Mouse (Mus musculus): Measurements from ENCODE around the gene Rrbp1. TPM values are rescaled to one million over a fixed set of nuclear protein-coding genes. Genes with fewer than 3 reads are reported as not detected.

Rrbp1 gene
- polyA plus RNA-seq, 1 experiment = 78.1 TPM

DNA sequence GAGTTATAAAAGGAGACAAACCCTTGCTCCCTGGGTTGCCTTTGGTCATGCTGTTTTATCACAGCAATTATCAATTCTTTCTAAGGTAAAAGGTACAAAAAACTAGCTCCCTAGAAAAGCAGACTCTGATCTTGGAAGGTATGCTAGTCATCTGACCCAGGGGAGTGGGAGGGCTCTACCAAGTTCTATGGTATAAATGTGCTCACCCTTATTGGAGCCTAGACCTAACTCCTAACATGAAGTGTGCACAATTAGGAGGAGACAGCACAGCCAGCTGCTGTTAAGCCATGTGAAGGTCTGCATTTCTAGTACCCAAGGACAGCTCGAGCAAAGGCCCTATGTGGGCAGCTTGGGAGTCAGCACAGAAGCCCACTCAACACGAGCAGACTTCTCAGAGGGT is 39.2 kb downstream of the Rrbp1 start:
- H3K4me1 ChIP-seq (ENCODE audit: control insufficient read depth, insufficient read depth, low read length) = no peaks in the 10 kb centered on the region
- no peak overlapping the region for H3K4me3 ChIP-seq (replicated peaks; ENCODE audit: extremely low read depth, low read depth, low read length)
- no peak for DNase-seq
- 81% methylated on average over 2 of the region's 2 CpGs for WGBS
- TF ChIP-seq POLR2A (IDR thresholded peaks at IDR 0.05; ENCODE audit: borderline replicate concordance, extremely low read depth, low read depth, low read length) (no peak), CTCF (IDR thresholded peaks at IDR 0.05; ENCODE audit: insufficient read depth, low read length) (no peak)

DNA sequence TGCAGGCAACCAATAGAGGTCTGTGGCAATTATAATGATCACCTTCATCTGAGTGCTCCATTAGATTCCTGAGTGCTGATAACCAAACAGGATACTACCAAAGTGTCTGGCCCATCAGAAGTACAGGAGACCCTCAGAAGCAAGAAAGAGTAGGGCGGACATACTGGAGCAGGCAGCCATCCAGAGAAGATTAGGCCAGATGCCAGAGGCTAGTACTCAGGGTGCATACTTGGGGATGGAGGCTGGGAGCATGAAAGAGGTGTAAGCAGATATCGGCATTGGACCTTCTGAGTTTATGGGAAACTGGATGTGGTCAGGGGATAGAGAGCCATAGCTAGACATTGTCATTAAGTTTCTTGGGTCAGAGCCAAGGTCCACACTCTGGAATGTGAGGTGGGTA is 40.2 kb downstream of the Rrbp1 start:
- Histone ChIP-seq H3K4me1 (ENCODE audit: control insufficient read depth, insufficient read depth, low read length) (no peaks in the 10 kb centered on the region), H3K4me3 (replicated peaks; ENCODE audit: extremely low read depth, low read depth, low read length) (no peak overlapping the region)
- DNase-seq = no peak
- TF ChIP-seq CTCF (IDR thresholded peaks at IDR 0.05; ENCODE audit: insufficient read depth, low read length) (no peak), POLR2A (IDR thresholded peaks at IDR 0.05; ENCODE audit: borderline replicate concordance, extremely low read depth, low read depth, low read length) (no peak)
- 68% methylated on average over 2 of the region's 2 CpGs for WGBS

DNA sequence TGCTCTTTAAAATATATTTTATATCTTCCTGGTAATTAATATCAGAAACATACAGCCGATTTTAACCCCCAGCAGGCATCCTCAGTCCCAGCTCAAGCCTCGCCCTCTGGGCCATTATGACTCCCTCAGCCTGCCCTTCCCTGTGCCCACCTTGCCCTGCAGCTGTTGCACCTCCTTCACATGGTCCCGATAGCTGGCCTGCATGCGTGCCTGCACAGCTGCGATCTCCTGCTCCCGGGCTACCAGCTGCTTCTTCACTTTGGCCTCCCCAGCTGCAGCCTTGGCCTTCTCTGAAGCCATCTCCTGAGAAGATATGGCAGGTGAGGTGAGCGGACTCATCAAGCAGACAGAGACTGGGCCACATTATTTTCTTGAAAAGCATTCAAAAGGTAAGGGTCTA is 41.8 kb downstream of the Rrbp1 start:
- Histone ChIP-seq H3K4me1 (ENCODE audit: control insufficient read depth, insufficient read depth, low read length) (no peaks in the 10 kb centered on the region), H3K4me3 (replicated peaks; ENCODE audit: extremely low read depth, low read depth, low read length) (no peak overlapping the region)
- TF ChIP-seq POLR2A (IDR thresholded peaks at IDR 0.05; ENCODE audit: borderline replicate concordance, extremely low read depth, low read depth, low read length) (no peak), CTCF (IDR thresholded peaks at IDR 0.05; ENCODE audit: insufficient read depth, low read length) (no peak)

DNA sequence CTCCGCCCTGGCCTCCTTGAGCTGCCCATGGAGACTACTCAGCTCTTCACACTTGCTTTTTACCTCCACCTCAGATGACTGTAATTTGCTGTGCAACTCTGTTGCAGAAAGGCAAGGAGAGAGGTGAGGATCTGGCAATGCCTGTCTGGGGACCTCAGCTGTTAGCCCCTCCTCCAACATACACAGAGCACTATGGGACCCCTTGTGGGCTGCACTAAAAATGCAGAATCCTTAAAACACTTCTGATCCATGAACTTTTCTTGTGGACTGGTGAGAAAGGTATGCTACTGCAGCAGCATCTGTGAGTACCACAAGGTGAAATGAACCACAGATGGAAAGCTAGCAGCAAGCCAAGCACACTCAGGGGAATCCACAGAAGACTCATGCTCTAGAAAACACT is 47.7 kb downstream of the Rrbp1 start:
- TF ChIP-seq POLR2A (IDR thresholded peaks at IDR 0.05; ENCODE audit: borderline replicate concordance, extremely low read depth, low read depth, low read length) (no peak), CTCF (IDR thresholded peaks at IDR 0.05; ENCODE audit: insufficient read depth, low read length) (no peak)

More for the DNA sequence above, 41.8 kb downstream of the Rrbp1 start:
- 92% methylated on average over 7 of the region's 7 CpGs for WGBS
- no peak for DNase-seq

DNA sequence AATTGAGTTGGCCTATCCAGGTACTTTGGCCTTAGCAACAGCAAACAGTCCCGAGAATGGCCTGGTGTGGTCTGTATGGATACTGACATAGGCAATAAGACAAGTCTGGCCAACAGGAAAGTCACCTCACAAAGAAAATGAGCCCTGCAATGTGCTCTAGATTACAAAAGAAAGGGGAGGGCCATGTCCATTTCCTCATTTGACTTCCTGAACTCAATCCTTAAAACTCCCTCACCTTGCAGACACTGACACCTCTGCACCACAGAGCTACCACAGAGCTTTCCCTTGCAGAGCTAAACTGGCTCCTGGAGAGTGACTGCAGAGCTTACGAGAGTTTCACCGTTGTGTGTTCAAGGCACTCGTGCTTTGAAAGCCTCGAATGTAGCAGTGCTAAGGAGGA is 48.9 kb downstream of the Rrbp1 start:
- Histone ChIP-seq H3K4me3 (replicated peaks; ENCODE audit: extremely low read depth, low read depth, low read length) (no peak overlapping the region), H3K4me1 (ENCODE audit: control insufficient read depth, insufficient read depth, low read length) (no peaks in the 10 kb centered on the region)
- DNase-seq = no peak
- no peak for TF ChIP-seq CTCF (IDR thresholded peaks at IDR 0.05; ENCODE audit: insufficient read depth, low read length)
- no peak for TF ChIP-seq POLR2A (IDR thresholded peaks at IDR 0.05; ENCODE audit: borderline replicate concordance, extremely low read depth, low read depth, low read length)
- WGBS = 84% methylated on average over 5 of the region's 5 CpGs

More for the DNA sequence above, 47.7 kb downstream of the Rrbp1 start:
- no peak for DNase-seq
- 100% methylated on average over 1 of the region's 1 CpGs for WGBS
- no peak overlapping the region for H3K4me3 ChIP-seq (replicated peaks; ENCODE audit: extremely low read depth, low read depth, low read length)
- H3K4me1 ChIP-seq (ENCODE audit: control insufficient read depth, insufficient read depth, low read length) = no peaks in the 10 kb centered on the region

DNA sequence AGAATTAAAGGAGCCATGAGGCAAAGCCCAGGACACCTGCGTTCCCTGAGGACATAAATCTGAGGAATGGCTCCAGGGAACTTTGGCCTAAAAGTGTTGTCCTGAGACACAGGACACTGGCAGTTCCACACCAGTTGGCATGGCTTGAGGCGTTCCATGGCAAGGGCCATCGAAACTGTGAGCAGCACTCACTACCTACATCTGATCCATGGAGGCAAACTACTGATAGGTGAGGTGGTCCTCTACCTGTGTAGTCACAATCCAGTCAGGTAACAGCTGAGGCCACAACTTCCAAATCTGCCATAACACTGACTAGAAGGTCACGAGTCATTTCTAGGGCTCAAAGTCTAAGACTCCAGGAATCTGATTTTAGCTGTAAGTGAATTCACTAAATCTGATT is 55.3 kb downstream of the Rrbp1 start:
- WGBS = 94% methylated on average over 4 of the region's 4 CpGs
- Histone ChIP-seq H3K4me3 (replicated peaks; ENCODE audit: extremely low read depth, low read depth, low read length) (no peak overlapping the region), H3K4me1 (ENCODE audit: control insufficient read depth, insufficient read depth, low read length) (peaks cover 4% of the 10 kb centered on the region; the same call in 1 of the 2 replicates)
- TF ChIP-seq POLR2A (IDR thresholded peaks at IDR 0.05; ENCODE audit: borderline replicate concordance, extremely low read depth, low read depth, low read length) = no peak
- no peak for TF ChIP-seq CTCF (IDR thresholded peaks at IDR 0.05; ENCODE audit: insufficient read depth, low read length)
- DNase-seq = no peak

DNA sequence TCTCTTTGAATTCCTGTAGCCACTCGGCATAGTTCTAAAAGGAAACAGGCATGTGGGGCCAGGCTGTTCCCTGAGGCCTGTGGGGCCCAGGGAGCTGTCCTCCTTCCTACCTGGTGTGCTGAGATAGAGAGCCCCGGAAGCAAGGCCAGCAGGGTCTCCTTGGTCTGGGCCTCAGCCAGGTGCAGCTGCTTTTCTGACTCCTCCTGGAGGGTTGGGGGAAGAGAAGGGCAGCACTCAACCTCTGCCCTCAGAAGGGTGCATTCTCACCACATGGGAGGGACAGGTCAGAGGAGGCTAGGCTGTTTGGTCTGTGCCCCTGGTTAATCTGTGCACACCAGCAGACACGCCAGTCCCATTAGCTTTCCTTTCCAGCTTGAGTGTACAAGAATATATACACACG is 56.1 kb downstream of the Rrbp1 start:
- peaks cover 4% of the 10 kb centered on the region; the same call in 1 of the 2 replicates for H3K4me1 ChIP-seq (ENCODE audit: control insufficient read depth, insufficient read depth, low read length)
- no peak for DNase-seq
- 80% methylated on average over 4 of the region's 4 CpGs for WGBS
- TF ChIP-seq CTCF (IDR thresholded peaks at IDR 0.05; ENCODE audit: insufficient read depth, low read length) (no peak), POLR2A (IDR thresholded peaks at IDR 0.05; ENCODE audit: borderline replicate concordance, extremely low read depth, low read depth, low read length) (no peak)
- no peak overlapping the region for H3K4me3 ChIP-seq (replicated peaks; ENCODE audit: extremely low read depth, low read depth, low read length)

DNA sequence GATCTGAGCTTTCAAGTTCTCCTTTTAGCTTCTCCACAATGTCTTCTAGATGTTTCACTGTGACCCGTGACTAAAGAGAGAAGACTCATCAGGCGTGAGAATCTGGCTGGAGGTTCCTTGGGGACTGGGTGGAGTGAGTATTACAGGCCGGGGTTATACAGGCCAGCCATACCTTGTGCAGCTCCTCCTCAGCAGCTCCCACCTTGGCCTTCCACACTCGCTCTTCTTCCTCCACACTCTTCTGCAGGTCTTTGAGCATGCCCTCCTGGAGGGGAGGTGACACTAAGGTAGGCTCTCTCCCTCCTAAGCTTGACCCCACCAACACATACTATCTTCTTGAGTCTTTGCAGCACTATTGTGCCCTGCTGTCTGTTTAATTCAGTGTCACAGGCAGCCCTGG is 57.1 kb downstream of the Rrbp1 start:
- WGBS = 85% methylated on average over 4 of the region's 4 CpGs

DNA sequence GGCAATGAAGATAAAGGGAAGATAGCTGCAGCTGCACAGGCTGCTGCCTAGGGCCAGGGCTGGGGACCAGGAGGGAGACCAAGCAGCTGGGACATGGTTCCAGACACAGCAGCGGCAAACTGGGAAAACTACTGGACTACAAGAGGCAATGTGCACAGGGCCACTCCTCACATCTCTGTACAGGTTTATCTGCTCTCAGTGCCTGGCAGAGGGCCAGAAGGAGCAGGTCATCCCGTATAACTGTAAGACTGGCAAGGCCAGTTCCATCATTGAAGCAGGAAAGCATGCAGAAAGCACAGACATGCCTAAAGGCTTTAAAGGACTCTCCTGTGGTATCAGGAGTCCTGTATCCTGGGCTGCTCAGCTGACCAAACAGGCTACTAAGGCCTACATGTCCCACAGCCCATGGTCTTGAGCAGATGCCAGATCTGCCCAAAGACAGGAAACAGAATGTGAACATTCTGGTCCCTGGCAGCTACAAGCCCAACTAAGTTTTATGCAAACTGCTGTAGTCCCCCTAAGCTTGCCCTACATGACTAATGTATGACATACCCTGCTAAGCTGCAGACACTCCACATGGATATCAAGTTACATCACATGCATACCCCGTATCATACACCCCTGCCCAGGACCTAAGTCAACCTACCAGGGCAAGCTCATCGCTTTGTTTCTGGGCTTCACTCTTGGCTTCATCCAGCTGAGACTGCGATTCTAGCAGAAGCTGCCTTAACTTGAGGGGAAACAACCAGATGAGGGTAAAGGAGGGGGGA is 59.3 kb downstream of the Rrbp1 start:
- Histone ChIP-seq H3K4me1 (ENCODE audit: control insufficient read depth, insufficient read depth, low read length) (peaks cover 4% of the 10 kb centered on the region; the same call in 1 of the 2 replicates), H3K4me3 (replicated peaks; ENCODE audit: extremely low read depth, low read depth, low read length) (no peak overlapping the region)
- no peak for DNase-seq
- 62% methylated on average over 5 of the region's 5 CpGs for WGBS
- TF ChIP-seq CTCF (IDR thresholded peaks at IDR 0.05; ENCODE audit: insufficient read depth, low read length) = no peak
- TF ChIP-seq POLR2A (IDR thresholded peaks at IDR 0.05; ENCODE audit: borderline replicate concordance, extremely low read depth, low read depth, low read length) = no peak

More for the DNA sequence above, 57.1 kb downstream of the Rrbp1 start:
- DNase-seq = no peak
- TF ChIP-seq CTCF (IDR thresholded peaks at IDR 0.05; ENCODE audit: insufficient read depth, low read length) (no peak), POLR2A (IDR thresholded peaks at IDR 0.05; ENCODE audit: borderline replicate concordance, extremely low read depth, low read depth, low read length) (no peak)
- H3K4me3 ChIP-seq (replicated peaks; ENCODE audit: extremely low read depth, low read depth, low read length) = no peak overlapping the region
- peaks cover 4% of the 10 kb centered on the region; the same call in 1 of the 2 replicates for H3K4me1 ChIP-seq (ENCODE audit: control insufficient read depth, insufficient read depth, low read length)

DNA sequence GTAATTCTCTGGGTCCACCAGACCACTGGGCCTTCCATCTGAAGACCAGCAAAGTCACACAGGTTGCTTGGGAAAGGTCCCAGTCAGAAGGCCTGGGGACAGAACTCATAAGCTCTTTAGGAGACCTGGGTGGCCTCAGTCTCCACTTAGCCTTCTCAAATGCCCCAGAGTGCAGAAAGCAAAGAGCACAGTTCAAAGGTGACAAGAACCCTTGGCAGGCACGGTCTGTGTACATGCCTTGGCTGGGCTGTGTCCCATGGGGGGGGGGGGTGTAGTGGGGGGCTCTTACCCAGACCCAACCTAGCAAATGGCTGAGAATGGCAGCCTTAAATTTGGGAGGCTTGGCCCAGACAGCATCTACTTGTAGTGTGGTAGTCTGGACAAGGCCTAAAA is 60.0 kb downstream of the Rrbp1 start:
- DNase-seq = no peak
- Histone ChIP-seq H3K4me3 (replicated peaks; ENCODE audit: extremely low read depth, low read depth, low read length) (no peak overlapping the region), H3K4me1 (ENCODE audit: control insufficient read depth, insufficient read depth, low read length) (peaks cover 4% of the 10 kb centered on the region; the same call in 1 of the 2 replicates)
- 61% methylated on average over 1 of the region's 1 CpGs for WGBS
- TF ChIP-seq CTCF (IDR thresholded peaks at IDR 0.05; ENCODE audit: insufficient read depth, low read length) (no peak), POLR2A (IDR thresholded peaks at IDR 0.05; ENCODE audit: borderline replicate concordance, extremely low read depth, low read depth, low read length) (no peak)
